Mouse (Mus musculus): Measurements from ENCODE around the gene Ppp1r11. TPM values are rescaled to one million over a fixed set of nuclear protein-coding genes. Genes with fewer than 3 reads are reported as not detected.
A peak's percentile ranks its signal among the peaks of the same experiment; 100 is the strongest.

Ppp1r11 gene
- polyA plus RNA-seq, 1 experiment from 2014 or later: 146 TPM

DNA sequence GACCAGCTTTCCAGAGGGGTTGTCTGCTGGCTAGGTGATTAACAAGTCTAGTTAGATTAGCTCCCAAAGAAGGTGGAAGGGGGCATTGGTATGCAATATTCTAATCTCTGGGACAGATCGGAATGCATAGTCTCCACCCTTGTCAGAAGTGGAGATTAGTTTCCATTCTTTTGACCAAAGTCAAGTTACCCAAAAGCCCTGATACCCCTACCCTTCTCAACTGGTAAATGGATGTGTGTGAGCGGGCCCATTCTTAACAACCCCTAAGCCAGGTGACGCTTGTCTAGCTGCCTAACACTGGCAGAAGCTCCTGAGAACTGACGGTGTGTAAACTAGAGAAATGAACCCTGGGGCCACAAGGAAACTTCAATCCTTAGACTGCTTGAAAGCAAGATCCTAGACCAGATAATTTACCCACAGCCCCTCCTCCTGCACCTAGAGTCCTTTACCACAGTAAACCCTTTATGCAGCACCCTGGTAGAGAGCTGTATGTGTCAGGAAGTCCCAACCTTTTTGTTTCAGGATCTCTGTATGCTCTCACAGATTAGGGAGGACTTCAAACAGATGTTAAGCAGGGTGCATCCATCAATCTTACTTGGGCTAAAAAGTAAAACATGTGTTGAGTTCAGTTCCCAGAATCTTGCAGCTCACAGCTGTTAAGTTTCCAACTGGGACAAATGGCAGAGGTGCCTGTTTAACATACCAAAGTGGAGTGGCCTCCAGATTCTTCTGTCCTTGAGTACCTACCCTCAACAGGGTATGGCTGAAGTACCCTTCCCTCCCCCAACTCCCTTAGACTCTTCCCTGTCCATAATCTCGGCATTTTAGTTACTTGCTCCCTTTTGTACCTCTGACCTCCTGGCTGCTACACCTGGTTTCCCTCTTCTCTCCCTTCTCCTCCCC is 31.0 kb upstream of the Ppp1r11 start:
- Histone ChIP-seq H3K27ac (no peak overlapping the region), H3K9me3 (no peaks in the 10 kb centered on the region), H3K4me1 (peaks cover 13% of the 10 kb centered on the region), H3K4me3 (replicated peaks) (no peak overlapping the region), H3K9ac (no peak overlapping the region), H3K4me2 (no peak overlapping the region), H3K27me3 (peaks cover 17% of the 10 kb centered on the region), H3K36me3 (replicated peaks) (no peaks in the 10 kb centered on the region)
- WGBS: 23% methylated on average over 5 of the region's 5 CpGs
- ATAC-seq (ENCODE audit: low FRiP score): no peak

DNA sequence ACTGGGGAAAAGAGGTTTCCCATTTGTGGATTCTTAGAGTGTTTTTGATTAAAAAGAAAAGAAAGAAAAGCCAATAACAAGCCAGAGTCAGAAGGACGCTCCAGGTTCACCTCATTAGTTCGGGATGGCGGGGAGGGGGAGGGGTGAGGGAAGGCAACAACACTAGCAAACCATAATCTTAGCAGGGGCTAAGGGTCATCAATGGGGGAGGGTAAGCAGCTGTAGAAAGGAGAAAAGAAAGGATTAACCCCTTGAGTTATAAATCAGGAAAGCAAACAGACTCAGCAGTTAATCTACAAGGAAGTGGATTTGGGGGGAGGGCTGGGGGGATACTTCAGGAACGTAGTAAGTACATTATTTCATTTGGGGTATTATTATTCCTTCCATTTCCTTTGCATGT is 30.3 kb upstream of the Ppp1r11 start:
- no peak overlapping the region for H3K27ac ChIP-seq
- H3K4me1 ChIP-seq: peaks cover 13% of the 10 kb centered on the region
- WGBS: 7% methylated on average over 4 of the region's 4 CpGs
- no peaks in the 10 kb centered on the region for H3K9me3 ChIP-seq
- 0 out of 2 replicates have a peak, but pooled peaks cover 13% of the 10 kb centered on the region for H3K27me3 ChIP-seq
- H3K36me3 ChIP-seq (replicated peaks): no peaks in the 10 kb centered on the region
- no peak overlapping the region for H3K9ac ChIP-seq
- H3K4me3 ChIP-seq (replicated peaks): no peak overlapping the region
- no peak for ATAC-seq (ENCODE audit: low FRiP score)
- H3K4me2 ChIP-seq: no peak overlapping the region

DNA sequence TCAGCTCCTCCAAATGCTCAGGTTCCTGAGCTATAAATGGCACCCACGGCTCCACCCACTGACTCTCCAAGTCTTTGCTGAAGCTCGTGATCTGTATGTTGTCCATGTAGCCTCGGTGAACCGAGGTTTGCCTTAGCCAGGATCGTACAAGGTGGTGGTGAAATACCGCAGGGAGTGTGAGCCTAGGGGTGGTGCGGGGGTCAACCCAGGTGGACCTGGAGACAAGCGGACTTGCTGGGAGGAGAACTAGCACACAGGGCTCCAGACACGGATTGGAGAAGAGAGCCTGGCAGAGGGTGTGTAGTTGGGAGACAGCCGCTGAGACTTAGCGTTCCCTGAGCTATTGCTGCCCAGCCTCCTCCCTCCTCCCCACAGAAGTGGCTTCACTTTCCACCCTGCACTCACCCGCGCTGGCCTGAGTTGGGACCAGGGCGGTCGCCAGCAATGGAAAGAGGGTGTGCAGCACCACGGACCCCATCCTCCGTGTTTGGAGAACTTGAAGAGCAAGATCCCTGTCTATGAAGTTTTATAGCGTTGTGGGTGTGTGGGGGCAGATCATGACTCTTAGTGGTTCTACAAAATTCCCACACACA is 29.8 kb upstream of the Ppp1r11 start, which contains the start of gene 2410137M14Rik:
Gene 2410137M14Rik (minus strand): TSS at position 17 of the 593 bp plus-strand sequence.
- Histone ChIP-seq H3K27ac (no peak within 1 kb of the TSS), H3K9me3 (no peaks in the 10 kb centered on the region), H3K4me3 (replicated peaks) (no peak within 1 kb of the TSS), H3K36me3 (replicated peaks) (no peaks in the 10 kb centered on the region), H3K4me1 (peaks cover 13% of the 10 kb centered on the region), H3K9ac (no peak within 1 kb of the TSS), H3K4me2 (no peak within 1 kb of the TSS), H3K27me3 (0 out of 2 replicates have a peak, but pooled peaks cover 13% of the 10 kb centered on the region)
- ATAC-seq (ENCODE audit: low FRiP score): no peak
- 18% methylated on average over 18 of the region's 18 CpGs for WGBS

DNA sequence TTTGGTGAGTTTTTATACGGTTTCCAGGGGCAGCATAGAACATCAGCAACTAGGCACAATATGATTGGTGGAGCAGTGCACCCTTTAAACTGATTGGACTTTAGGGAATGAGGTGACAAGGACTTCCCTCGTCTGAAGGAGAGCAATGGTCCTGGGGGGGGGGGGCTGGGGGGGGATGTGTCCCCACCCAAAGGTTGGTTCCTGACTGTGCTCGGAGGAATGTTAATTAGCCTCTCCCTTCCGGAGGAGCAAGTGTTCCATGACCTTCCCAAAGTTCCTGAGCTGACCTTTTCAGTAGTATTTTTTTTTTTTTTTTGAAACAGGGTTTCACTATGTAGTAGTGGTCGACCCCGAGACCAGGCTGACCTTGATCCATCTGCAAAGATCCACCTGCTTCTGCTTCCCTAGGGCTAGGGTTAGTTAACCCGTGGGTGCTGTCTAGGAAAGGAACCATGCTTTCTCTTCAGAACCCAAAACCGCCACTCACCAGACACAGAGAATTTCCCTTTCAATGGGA is 21.8 kb upstream of the Ppp1r11 start:
- ATAC-seq (ENCODE audit: low FRiP score): no peak
- Histone ChIP-seq H3K27ac (no peak overlapping the region), H3K4me1 (no peaks in the 10 kb centered on the region), H3K27me3 (no peaks in the 10 kb centered on the region), H3K4me3 (replicated peaks) (no peak overlapping the region), H3K9ac (no peak overlapping the region), H3K36me3 (replicated peaks) (no peaks in the 10 kb centered on the region), H3K4me2 (no peak overlapping the region), H3K9me3 (no peaks in the 10 kb centered on the region)
- WGBS: 78% methylated on average over 8 of the region's 8 CpGs

DNA sequence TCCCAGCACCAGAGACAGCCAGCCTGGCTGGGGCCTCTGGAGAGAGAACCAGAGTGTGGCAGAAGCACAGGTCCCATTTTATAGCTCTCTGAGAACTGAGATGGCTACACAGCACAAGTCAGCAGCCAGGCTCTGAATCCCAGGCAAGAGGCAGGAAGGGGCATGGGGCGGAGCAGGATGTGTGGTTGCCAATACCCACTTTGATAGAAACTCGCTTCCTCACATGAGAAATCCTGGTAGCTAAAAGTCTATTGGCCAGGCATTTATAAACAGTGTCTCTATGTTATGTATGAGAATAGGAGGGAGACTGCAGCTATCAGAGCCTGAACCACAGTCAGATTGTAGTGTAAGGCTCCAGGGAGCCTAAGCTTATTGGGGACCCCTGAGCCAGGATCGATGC is 21.2 kb upstream of the Ppp1r11 start:
- 81% methylated on average over 3 of the region's 3 CpGs for whole genome bisulfite sequencing
- H3K4me3 ChIP-seq (replicated peaks): no peak overlapping the region
- H3K9ac ChIP-seq: no peak overlapping the region
- ATAC-seq (ENCODE audit: low FRiP score): no peak
- H3K27me3 ChIP-seq: no peaks in the 10 kb centered on the region
- H3K36me3 ChIP-seq (replicated peaks): no peaks in the 10 kb centered on the region
- H3K9me3 ChIP-seq: no peaks in the 10 kb centered on the region
- no peak overlapping the region for H3K27ac ChIP-seq
- no peak overlapping the region for H3K4me2 ChIP-seq
- no peaks in the 10 kb centered on the region for H3K4me1 ChIP-seq

DNA sequence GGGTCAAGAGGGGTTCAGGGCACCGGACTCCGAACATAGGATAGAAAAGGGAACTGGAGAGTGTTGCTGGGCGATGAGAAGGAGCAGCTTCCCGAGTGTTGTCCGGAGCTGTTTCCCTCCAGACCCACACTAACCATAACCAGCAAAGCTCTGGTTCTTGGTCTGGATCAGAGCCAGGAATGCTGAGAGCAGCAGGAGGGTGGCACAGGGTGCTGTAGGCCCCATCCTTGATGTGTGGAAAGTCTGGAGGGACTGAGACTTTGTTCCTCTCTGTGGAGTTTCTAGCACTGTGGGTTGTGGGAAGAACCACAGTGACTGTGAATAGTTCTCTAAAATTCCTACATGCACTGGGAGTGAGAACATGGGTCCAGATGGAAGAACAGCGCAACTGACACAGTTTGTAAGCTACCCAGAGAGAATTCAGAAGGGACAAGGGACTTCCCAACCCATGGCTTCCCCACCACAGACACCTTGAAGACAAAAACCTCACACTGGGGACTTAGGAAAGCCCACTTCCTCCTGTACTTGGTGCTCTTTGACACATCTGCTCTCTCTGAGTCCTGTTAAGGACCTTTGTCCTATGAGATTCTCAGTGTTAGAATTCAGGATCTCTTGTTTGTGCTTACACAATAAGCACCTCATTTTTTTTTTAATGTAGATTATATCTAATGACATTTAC is 19.8 kb upstream of the Ppp1r11 start:
- 93% methylated on average over 6 of the region's 6 CpGs for WGBS
- Histone ChIP-seq H3K27ac (no peak overlapping the region), H3K9ac (no peak overlapping the region), H3K4me2 (no peak overlapping the region), H3K9me3 (no peaks in the 10 kb centered on the region), H3K36me3 (replicated peaks) (no peaks in the 10 kb centered on the region), H3K27me3 (no peaks in the 10 kb centered on the region), H3K4me1 (no peaks in the 10 kb centered on the region), H3K4me3 (replicated peaks) (no peak overlapping the region)
- ATAC-seq (ENCODE audit: low FRiP score): no peak

DNA sequence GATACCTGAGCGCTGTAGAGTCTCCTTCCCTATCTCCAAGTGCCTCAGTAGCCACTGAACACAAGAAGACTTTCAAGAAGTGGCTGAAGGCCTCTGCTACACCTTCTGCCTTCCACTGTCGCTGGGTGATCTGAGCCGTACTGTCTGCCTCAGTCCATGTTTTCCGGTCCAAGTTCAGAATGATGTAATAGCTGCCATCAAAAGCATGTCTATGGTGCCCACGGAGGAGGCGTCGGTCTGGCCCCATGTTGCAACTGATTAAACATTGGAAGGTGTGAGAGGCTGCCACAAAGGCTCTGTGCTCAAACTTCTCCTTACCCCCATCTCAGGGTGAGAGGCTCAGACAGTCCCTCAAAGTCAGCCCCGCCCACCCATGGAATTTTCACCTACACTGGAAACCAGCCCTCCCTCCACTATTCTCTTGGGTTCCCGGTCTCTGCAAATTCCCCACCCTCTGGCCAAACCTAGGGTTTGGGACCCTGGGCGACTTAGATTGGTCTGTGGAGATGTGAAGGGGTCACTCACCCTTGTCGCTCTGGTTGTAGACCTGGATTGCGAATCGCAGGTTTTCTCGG is 18.9 kb upstream of the Ppp1r11 start:
- Histone ChIP-seq H3K27ac (no peak overlapping the region), H3K9me3 (no peaks in the 10 kb centered on the region), H3K4me3 (replicated peaks) (no peak overlapping the region), H3K27me3 (no peaks in the 10 kb centered on the region), H3K9ac (no peak overlapping the region), H3K4me1 (no peaks in the 10 kb centered on the region), H3K36me3 (replicated peaks) (no peaks in the 10 kb centered on the region), H3K4me2 (no peak overlapping the region)
- WGBS: 85% methylated on average over 14 of the region's 14 CpGs
- ATAC-seq (ENCODE audit: low FRiP score): no peak

DNA sequence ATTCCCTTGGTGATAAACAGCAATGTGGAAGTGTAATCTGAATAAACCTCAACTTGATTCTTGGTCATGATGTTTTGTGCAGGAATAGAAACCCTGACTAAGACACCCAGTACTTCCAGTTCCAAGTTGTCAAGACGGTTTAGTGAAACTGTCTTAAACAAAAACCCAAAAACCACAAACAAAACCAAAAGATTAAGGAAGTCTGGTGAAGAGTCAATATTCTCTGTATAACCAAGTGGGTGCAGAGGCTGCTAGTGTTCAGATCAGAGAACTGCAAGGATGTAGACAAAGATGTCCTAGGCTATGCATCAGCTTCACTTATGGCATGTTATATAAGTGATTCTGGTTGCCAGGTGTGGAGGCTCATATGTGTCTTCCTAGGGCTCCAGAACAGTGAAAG is 15.3 kb upstream of the Ppp1r11 start:
- Histone ChIP-seq H3K27me3 (no peaks in the 10 kb centered on the region), H3K4me2 (no peak overlapping the region), H3K4me3 (replicated peaks) (no peak overlapping the region), H3K9me3 (no peaks in the 10 kb centered on the region), H3K27ac (no peak overlapping the region), H3K4me1 (no peaks in the 10 kb centered on the region), H3K36me3 (replicated peaks) (no peaks in the 10 kb centered on the region; the same call in 1 of the 2 replicates), H3K9ac (no peak overlapping the region)
- WGBS: 81% methylated on average over 1 of the region's 1 CpGs
- no peak for ATAC-seq (ENCODE audit: low FRiP score)

DNA sequence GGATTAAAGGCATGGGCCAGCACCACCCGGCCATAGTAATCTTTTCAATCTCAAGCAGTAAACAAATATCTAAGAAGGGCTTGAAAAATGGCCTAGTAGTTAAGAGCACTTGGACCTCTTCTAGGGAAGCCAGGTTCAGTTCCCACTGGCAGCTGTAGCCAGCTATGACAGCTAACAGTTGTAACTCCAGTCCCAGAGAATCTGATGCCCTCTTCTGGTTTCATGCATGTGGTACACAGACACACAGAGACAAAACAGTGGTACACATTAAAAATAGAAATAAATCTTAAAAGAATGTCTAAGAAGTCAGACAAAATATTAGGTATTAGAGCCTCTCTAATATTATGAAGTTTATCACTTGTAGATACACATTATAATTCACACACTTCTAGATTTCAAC is 9.6 kb upstream of the Ppp1r11 start:
- Histone ChIP-seq H3K9ac (no peak overlapping the region), H3K4me2 (no peak overlapping the region), H3K27me3 (no peaks in the 10 kb centered on the region), H3K36me3 (replicated peaks) (no peaks in the 10 kb centered on the region; the same call in 1 of the 2 replicates), H3K9me3 (no peaks in the 10 kb centered on the region), H3K4me3 (replicated peaks) (no peak overlapping the region), H3K4me1 (peaks cover 15% of the 10 kb centered on the region), H3K27ac (no peak overlapping the region)
- no peak for ATAC-seq (ENCODE audit: low FRiP score)
- WGBS: 84% methylated on average over 1 of the region's 1 CpGs

DNA sequence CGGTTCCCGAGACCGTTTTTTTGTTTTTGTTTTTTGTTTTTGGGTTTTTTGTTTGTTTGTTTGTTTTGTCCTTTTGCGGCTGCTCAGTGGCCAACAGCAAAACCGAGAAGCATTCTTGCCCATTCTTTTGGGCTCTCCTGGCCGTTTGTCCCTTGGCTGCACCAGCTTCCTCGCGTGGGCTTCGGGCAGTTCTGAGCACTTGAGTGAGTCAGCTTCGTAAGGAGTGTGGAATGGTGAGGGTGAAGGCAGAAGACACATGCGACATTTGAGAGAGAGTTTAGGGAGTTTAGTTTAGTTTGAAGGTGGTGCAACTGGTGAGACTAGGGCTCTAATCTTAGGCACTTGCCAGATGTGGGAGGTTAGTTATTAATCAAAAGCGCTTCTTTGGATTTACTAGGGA is 7.3 kb upstream of the Ppp1r11 start:
- Histone ChIP-seq H3K9me3 (no peaks in the 10 kb centered on the region), H3K4me1 (peaks cover 15% of the 10 kb centered on the region), H3K27ac (peak overlapping the region; percentile 36; the same call in 1 of the 2 replicates), H3K4me2 (peak overlapping the region; percentile 82), H3K27me3 (no peaks in the 10 kb centered on the region), H3K4me3 (replicated peaks) (peak overlapping the region; percentile 67), H3K9ac (peak overlapping the region; percentile 79), H3K36me3 (replicated peaks) (0 out of 2 replicates have a peak, but pooled peaks cover 3% of the 10 kb centered on the region)
- WGBS: 13% methylated on average over 12 of the region's 12 CpGs
- ATAC-seq (ENCODE audit: low FRiP score): peak; percentile 14; the same call in 1 of the 2 replicates

DNA sequence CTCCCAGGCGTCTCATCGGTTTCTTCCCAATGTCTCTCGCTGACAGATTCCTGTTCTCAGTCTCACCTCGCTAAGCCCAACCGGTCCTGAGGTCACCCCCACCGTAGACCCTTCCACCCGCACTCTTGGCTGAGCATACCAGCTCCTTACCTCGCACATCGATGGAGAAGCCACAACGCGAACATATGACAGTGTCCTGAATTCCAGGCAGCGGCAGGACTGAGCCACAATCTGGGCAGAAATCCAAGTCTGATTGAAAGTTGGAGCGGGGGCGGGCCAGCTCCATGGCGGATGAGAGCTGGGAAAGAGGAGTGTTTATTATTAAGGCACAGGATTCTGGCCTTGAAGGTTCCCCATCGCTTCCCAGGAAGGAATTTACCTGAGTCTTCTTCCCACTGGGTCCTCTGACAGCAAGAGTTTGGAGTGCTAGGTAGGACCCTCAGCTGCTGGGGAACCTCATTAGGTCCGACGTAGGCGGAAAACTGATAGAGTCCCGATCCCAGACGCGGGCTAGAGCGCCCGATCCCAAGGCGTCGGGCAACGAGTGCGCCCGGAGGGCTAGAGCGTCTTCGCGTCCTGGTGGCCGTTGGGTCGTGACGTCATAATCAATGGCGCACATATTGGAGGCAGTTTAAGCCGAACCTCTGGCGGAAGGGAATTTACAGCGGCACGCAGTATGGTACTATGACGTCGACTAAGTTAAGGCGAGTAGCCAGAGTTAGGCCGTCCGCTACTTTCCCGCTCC is 6.6 kb upstream of the Ppp1r11 start, which contains the start of the genes Znrd1 and Znrd1as:
Gene Znrd1 (minus strand): TSS at position 561 of the 745 bp plus-strand sequence.
Gene Znrd1as (plus strand): TSS at position 594 of the 745 bp plus-strand sequence.
- H3K4me1 ChIP-seq: peaks cover 15% of the 10 kb centered on the region
- no peaks in the 10 kb centered on the region for H3K9me3 ChIP-seq

More for the DNA sequence above, 6.6 kb upstream of the Ppp1r11 start, which contains the start of the genes Znrd1 and Znrd1as:
- 0 out of 2 replicates have a peak, but pooled peaks cover 3% of the 10 kb centered on the region for H3K36me3 ChIP-seq (replicated peaks)
- H3K4me3 ChIP-seq (replicated peaks): peak within 1 kb of the TSS; percentile 67
- peak within 1 kb of the TSS; percentile 79 for H3K9ac ChIP-seq
- H3K4me2 ChIP-seq: peak within 1 kb of the TSS; percentile 82
- H3K27me3 ChIP-seq: no peaks in the 10 kb centered on the region
- peak within 1 kb of the TSS; percentile 68 for H3K27ac ChIP-seq
- under 1% methylated on average over 46 of the region's 46 CpGs for WGBS
- ATAC-seq (ENCODE audit: low FRiP score): peak; percentile 98
